In genomic region chr7:127763642-127764041, GRCm38 (mm10) we compare ENCODE assay signal across 30 mouse cellular contexts. TPM values are rescaled to one million over a fixed set of nuclear protein-coding genes. Genes with fewer than 3 reads are reported as not detected.
DNase-seq lines count a peak whose midpoint lies in the region; ATAC-seq and TF ChIP-seq lines count a peak whose summit lies in the region.
"Had no signal": no experiment of that assay in that cellular context is flagged by ENCODE, and none has a peak within 500 bp of the region (broad histone marks: within the 10 kb centered on the region; RNA-seq: fewer than 3 reads in every experiment).

No protein-coding gene starts in this region.

- ATAC-seq in granulocyte monocyte progenitor cell, adult 5-6 weeks (replicated peaks; ENCODE audit: poor library complexity, severe bottlenecking): peak; percentile 33
- ATAC-seq: CD4-positive, CD25-positive, alpha-beta regulatory T cell, adult 4 months; forebrain, embryonic 14.5 days; forebrain, embryonic 16.5 days had no signal

- no peak for TF ChIP-seq CTCF in spleen, adult 2 months (IDR thresholded peaks at IDR 0.05; ENCODE audit: extremely low read depth, insufficient read depth, insufficient read length, insufficient replicate concordance)
- no peak for TF ChIP-seq CTCF in MEL (IDR thresholded peaks at IDR 0.05 in 2 of 3, conservative IDR thresholded peaks at IDR 0.05 in 1 of 3; ENCODE audit: control insufficient read depth in 1 of 3, insufficient read depth in 1 of 3, low read depth in 2 of 3, low read length in 3 of 3, poor library complexity in 1 of 3, severe bottlenecking in 1 of 3)

- peak overlapping the region; percentile 43 for H3K27ac ChIP-seq in spleen, adult 2 months (ENCODE audit: insufficient read depth, low read length)
- no peak overlapping the region for H3K27ac ChIP-seq in MEL (ENCODE audit: control insufficient read depth, low read depth, low read length)
- H3K27ac ChIP-seq in hindbrain, embryonic 10.5 days: no peak overlapping the region
- H3K27ac ChIP-seq: embryonic facial prominence, embryonic 13.5 days; embryonic facial prominence, embryonic 15.5 days; forebrain, embryonic 10.5 days; forebrain, embryonic 12.5 days had no signal

- H3K9ac ChIP-seq in MEL (ENCODE audit: control insufficient read depth, low read depth, low read length, poor library complexity, severe bottlenecking): no peak overlapping the region
- H3K9ac ChIP-seq: embryonic facial prominence, embryonic 13.5 days; embryonic facial prominence, embryonic 15.5 days; forebrain, embryonic 12.5 days had no signal

- peaks cover 2% of the 10 kb centered on the region; the same call in 1 of the 2 replicates for H3K4me1 ChIP-seq in spleen, adult 2 months (ENCODE audit: control insufficient read depth, insufficient read depth, insufficient read length)
- peaks cover 18 to 37% of the 10 kb centered on the region in 2 experiments for H3K4me1 ChIP-seq in MEL (ENCODE audit: control insufficient read depth in 1 of 2, insufficient read depth in 2 of 2, low read length in 2 of 2)
- peaks cover 13% of the 10 kb centered on the region for H3K4me1 ChIP-seq in hindbrain, embryonic 10.5 days (replicated peaks)

- no peaks in the 10 kb centered on the region for H3K9me3 ChIP-seq in MEL (replicated peaks; ENCODE audit: insufficient read depth, low read length)
- H3K9me3 ChIP-seq in hindbrain, embryonic 10.5 days: no peaks in the 10 kb centered on the region
- H3K9me3 ChIP-seq: embryonic facial prominence, embryonic 13.5 days; embryonic facial prominence, embryonic 15.5 days; forebrain, embryonic 10.5 days; forebrain, embryonic 12.5 days; G1E had no signal

- no peaks in the 10 kb centered on the region for H3K27me3 ChIP-seq in spleen, adult 2 months (ENCODE audit: control insufficient read depth, insufficient read depth, low read length)
- no peaks in the 10 kb centered on the region for H3K27me3 ChIP-seq in MEL (ENCODE audit: control insufficient read depth in 1 of 2, insufficient read depth in 2 of 2, low read length in 2 of 2)
- no peaks in the 10 kb centered on the region for H3K27me3 ChIP-seq in hindbrain, embryonic 10.5 days (ENCODE audit: insufficient read depth, poor library complexity, severe bottlenecking)
- H3K27me3 ChIP-seq: CH12.LX; embryonic facial prominence, embryonic 13.5 days; embryonic facial prominence, embryonic 15.5 days; forebrain, embryonic 12.5 days had no signal

- peak in 1 of 2 experiments; percentile 12; a peak in 1 of 4 replicates for TF ChIP-seq EP300 in MEL (IDR thresholded peaks at IDR 0.05; ENCODE audit: low read depth in 1 of 2, low read length in 2 of 2)

- no peak for TF ChIP-seq POLR2A in spleen, adult 2 months (IDR thresholded peaks at IDR 0.05; ENCODE audit: low read depth, low read length)
- TF ChIP-seq POLR2A in MEL (IDR thresholded peaks at IDR 0.05; ENCODE audit: control insufficient read depth in 1 of 2, insufficient read depth in 1 of 2, low read depth in 1 of 2, low read length in 2 of 2, poor library complexity in 1 of 2): no peak

- no peak overlapping the region for H3K4me3 ChIP-seq in spleen, adult 2 months (ENCODE audit: extremely low read depth, insufficient read depth, insufficient read length)
- no peak overlapping the region for H3K4me3 ChIP-seq in MEL (ENCODE audit: control insufficient read depth in 1 of 2, insufficient read depth in 1 of 2, low read depth in 2 of 2, low read length in 2 of 2)
- no peak overlapping the region for H3K4me3 ChIP-seq in hindbrain, embryonic 10.5 days
- H3K4me3 ChIP-seq: embryonic facial prominence, embryonic 13.5 days; embryonic facial prominence, embryonic 15.5 days; erythroblast, embryonic 14.5 days; forebrain, embryonic 10.5 days; forebrain, embryonic 12.5 days had no signal

- H3K36me3 ChIP-seq in spleen, adult 2 months (ENCODE audit: control insufficient read depth, insufficient read depth, low read length): no peaks in the 10 kb centered on the region
- H3K36me3 ChIP-seq in MEL (ENCODE audit: control insufficient read depth in 1 of 2, insufficient read depth in 2 of 2, low read length in 2 of 2): peaks cover 0 to 28% of the 10 kb centered on the region in 2 experiments; a peak in 2 of 4 replicates
- H3K36me3 ChIP-seq in hindbrain, embryonic 10.5 days: peaks cover 98% of the 10 kb centered on the region

- peaks cover 12% of the 10 kb centered on the region for H3K79me2 ChIP-seq in MEL (ENCODE audit: control insufficient read depth, insufficient read depth, low read length, poor library complexity)

- no peak for DNase-seq in spleen, adult 2 months (ENCODE audit: low read depth in 1 of 2, low spot score in 2 of 2)
- no peak for DNase-seq in spleen, adult 12 weeks (ENCODE audit: low spot score)
- DNase-seq in MEL (ENCODE audit: low read depth, low spot score): peak; percentile 46
- DNase-seq in ovary, postnatal 14 days (ENCODE audit: low spot score): no peak
- no peak for DNase-seq in hindbrain, embryonic 10.5 days (ENCODE audit: low spot score)
- no peak for DNase-seq in cerebellum, adult 9-11 months
- DNase-seq: adrenal gland, adult 2 months; adrenal gland, postnatal 10 days; adrenal gland, postnatal 25 days; B cell, adult 2 months; cerebellum, adult 11-12 months; cerebellum, adult 2 months; cerebellum, adult 9-10 months; cerebellum, postnatal 14 days; cerebellum, postnatal 36 days; embryo, embryonic 11 days had no signal

- TF ChIP-seq RAD21 in MEL (IDR thresholded peaks at IDR 0.05; ENCODE audit: low read depth, low read length): no peak

- WGBS in spleen, adult 2 months: 36% methylated on average over 4 of the region's 4 CpGs
- 92% methylated on average over 4 of the region's 4 CpGs for WGBS in hindbrain, embryonic 10.5 days

TF ChIP-seq in MEL, 35 proteins besides CTCF, POLR2A, EP300 and RAD21:
- TF ChIP-seq MYC (IDR thresholded peaks at IDR 0.05; ENCODE audit: low read depth, low read length) (no peak), ZKSCAN1 (IDR thresholded peaks at IDR 0.05; ENCODE audit: low read depth, low read length) (no peak), GATA1 (IDR thresholded peaks at IDR 0.05; ENCODE audit: low read depth, low read length) (peak; percentile 68), ETS1 (IDR thresholded peaks at IDR 0.05; ENCODE audit: low read depth, low read length) (peak; percentile 61), SIN3A (IDR thresholded peaks at IDR 0.05; ENCODE audit: low read length) (peak; percentile 55; the same call in 1 of the 2 replicates), ZNF384 (IDR thresholded peaks at IDR 0.05; ENCODE audit: low read depth, low read length) (no peak)

RNA-seq across cellular contexts. Expression of gene Orai3, which starts 6.0 kb away (rescaled TPM):
- polyA plus RNA-seq in spleen, adult 2 months (2012; rRNA removed): 50.3 and 62.9 TPM in 2 replicates
- total RNA-seq in MEL (2012; rRNA removed): 31.4 and 37.5 TPM in 2 replicates
- 10 to 100 TPM in 1 of 2 experiments, not detected in 1; 47.2 TPM for polyA plus RNA-seq in MEL (2012; ENCODE audit: insufficient read depth in 1 of 2, insufficient read length in 2 of 2, low read depth in 1 of 2, low replicate concordance in 2 of 2, missing spikeins in 1 of 2)
- 36.8 and 41.2 TPM in 2 replicates for total RNA-seq in granulocyte monocyte progenitor cell, adult 5-6 weeks (2014; fragmentation: Nextera tagmentation)
- total RNA-seq in granulocyte monocyte progenitor cell, adult 5-6 weeks (2017): 22.7 and 22.8 TPM in 2 replicates
- polyA plus RNA-seq in hindbrain, embryonic 10.5 days (2016; fragmentation: Nextera tagmentation; extraction: Ambion mirVana): 10.3 and 11.9 TPM in 2 replicates

RNA-seq across cellular contexts. Expression of gene Setd1a, which starts 12.8 kb away (rescaled TPM):
- polyA plus RNA-seq in spleen, adult 2 months (2012; rRNA removed): 13.9 and 14.9 TPM in 2 replicates
- total RNA-seq in MEL (2012; rRNA removed): 9.2 and 10.3 TPM in 2 replicates
- 10 to 100 TPM in 1 of 2 experiments, not detected in 1; 55.9 TPM for polyA plus RNA-seq in MEL (2012; ENCODE audit: insufficient read depth in 1 of 2, insufficient read length in 2 of 2, low read depth in 1 of 2, low replicate concordance in 2 of 2, missing spikeins in 1 of 2)
- total RNA-seq in granulocyte monocyte progenitor cell, adult 5-6 weeks (2014; fragmentation: Nextera tagmentation): 59.6 and 105 TPM in 2 replicates
- 11.9 and 12.4 TPM in 2 replicates for total RNA-seq in granulocyte monocyte progenitor cell, adult 5-6 weeks (2017)
- polyA plus RNA-seq in hindbrain, embryonic 10.5 days (2016; fragmentation: Nextera tagmentation; extraction: Ambion mirVana): 16.5 and 18.7 TPM in 2 replicates

RNA-seq across cellular contexts. Expression of gene Fbxl19, which starts 19.3 kb away (rescaled TPM):
- 17.4 and 23.6 TPM in 2 replicates for polyA plus RNA-seq in spleen, adult 2 months (2012; rRNA removed)
- total RNA-seq in MEL (2012; rRNA removed): 37.7 and 46.7 TPM in 2 replicates
- polyA plus RNA-seq in MEL (2012; ENCODE audit: insufficient read depth in 1 of 2, insufficient read length in 2 of 2, low read depth in 1 of 2, low replicate concordance in 2 of 2, missing spikeins in 1 of 2): 10 to 100 TPM in 1 of 2 experiments, not detected in 1; 58.3 TPM
- total RNA-seq in granulocyte monocyte progenitor cell, adult 5-6 weeks (2014; fragmentation: Nextera tagmentation): 11.1 and 11.7 TPM in 2 replicates
- 13.8 and 17.7 TPM in 2 replicates for total RNA-seq in granulocyte monocyte progenitor cell, adult 5-6 weeks (2017)
- polyA plus RNA-seq in hindbrain, embryonic 10.5 days (2016; fragmentation: Nextera tagmentation; extraction: Ambion mirVana): 8.6 and 8.9 TPM in 2 replicates

RNA-seq across cellular contexts. Expression of gene Gm49388, which starts 21.8 kb away (rescaled TPM):
- polyA plus RNA-seq in spleen, adult 2 months (2012; rRNA removed): not detected in 2 replicates
- total RNA-seq in MEL (2012; rRNA removed): 0.73 and 0.88 TPM in 2 replicates
- 1 to 10 TPM in 1 of 2 experiments, not detected in 1; 1.3 TPM for polyA plus RNA-seq in MEL (2012; ENCODE audit: insufficient read depth in 1 of 2, insufficient read length in 2 of 2, low read depth in 1 of 2, low replicate concordance in 2 of 2, missing spikeins in 1 of 2)
- not detected in 2 replicates for total RNA-seq in granulocyte monocyte progenitor cell, adult 5-6 weeks (2014; fragmentation: Nextera tagmentation)
- 1.2 TPM in 1 of 2 replicates, not detected in the other for total RNA-seq in granulocyte monocyte progenitor cell, adult 5-6 weeks (2017)
- not detected in 2 replicates for polyA plus RNA-seq in hindbrain, embryonic 10.5 days (2016; fragmentation: Nextera tagmentation; extraction: Ambion mirVana)
- polyA plus RNA-seq: adrenal gland, adult 2 months; embryonic facial prominence, embryonic 11.5 days; embryonic facial prominence, embryonic 13.5 days; embryonic facial prominence, embryonic 15.5 days; erythroblast, embryonic 14.5 days; forebrain, embryonic 10.5 days; forebrain, embryonic 12.5 days; forebrain, embryonic 14.5 days; forebrain, embryonic 16.5 days had no signal

RNA-seq across cellular contexts. Expression of gene Ctf2, which starts 31.7 kb away (rescaled TPM):
- not detected in 2 replicates for polyA plus RNA-seq in spleen, adult 2 months (2012; rRNA removed)
- 0.36 and 0.39 TPM in 2 replicates for total RNA-seq in MEL (2012; rRNA removed)
- 1 to 10 TPM in 1 of 2 experiments, not detected in 1; 1.0 TPM for polyA plus RNA-seq in MEL (2012; ENCODE audit: insufficient read depth in 1 of 2, insufficient read length in 2 of 2, low read depth in 1 of 2, low replicate concordance in 2 of 2, missing spikeins in 1 of 2)
- total RNA-seq in granulocyte monocyte progenitor cell, adult 5-6 weeks (2014; fragmentation: Nextera tagmentation): not detected in 2 replicates
- 0.31 TPM in 1 of 2 replicates, not detected in the other for total RNA-seq in granulocyte monocyte progenitor cell, adult 5-6 weeks (2017)
- polyA plus RNA-seq in hindbrain, embryonic 10.5 days (2016; fragmentation: Nextera tagmentation; extraction: Ambion mirVana): 0.26 and 0.37 TPM in 2 replicates
- total RNA-seq: adrenal gland, adult 2 months; adrenal gland, postnatal 10 days; adrenal gland, postnatal 25 days; adrenal gland, postnatal 4 days; CH12.LX; common myeloid progenitor, adult 5-6 weeks had no signal
- polyA plus RNA-seq: adrenal gland, adult 2 months; CD4-positive, CD25-positive, alpha-beta regulatory T cell, adult 4 months; cerebellum, adult 2 months; G1E had no signal
